Mouse (Mus musculus) left cerebral cortex, postnatal 36 days (tissue): ENCODE results near the gene Tmem38a. TPM values are rescaled to one million over a fixed set of nuclear protein-coding genes. Genes with fewer than 3 reads are reported as not detected.

Experiments
- DNase-seq, 2 experiments: peaks; one replicate each; pipeline ENCODE4 v3.0.0; 2021 to 2022; ENCODE audit warnings: low spot score in 2 of 2, mixed read lengths in 1 of 2
- intact Hi-C: fragments of 180-260 bp; cut with DNase I; formaldehyde crosslinking; loops from one replicate; pipeline ENCODE4 v1.15.1; 2025
- microRNA-seq: library from miRNA; unstranded; fragments of <30 nt; microRNA quantifications from one replicate; pipeline ENCODE4 v1.2.0, GENCODE M21; 2022
- total RNA-seq, 2 experiments: library from RNA; stranded (reverse); gene quantifications; 2 replicates each; pipeline ENCODE4 v1.2.3; 2021

The Tmem38a gene
- total RNA-seq, 2 experiments from 2014 or later = 121 to 137 TPM

DNA sequence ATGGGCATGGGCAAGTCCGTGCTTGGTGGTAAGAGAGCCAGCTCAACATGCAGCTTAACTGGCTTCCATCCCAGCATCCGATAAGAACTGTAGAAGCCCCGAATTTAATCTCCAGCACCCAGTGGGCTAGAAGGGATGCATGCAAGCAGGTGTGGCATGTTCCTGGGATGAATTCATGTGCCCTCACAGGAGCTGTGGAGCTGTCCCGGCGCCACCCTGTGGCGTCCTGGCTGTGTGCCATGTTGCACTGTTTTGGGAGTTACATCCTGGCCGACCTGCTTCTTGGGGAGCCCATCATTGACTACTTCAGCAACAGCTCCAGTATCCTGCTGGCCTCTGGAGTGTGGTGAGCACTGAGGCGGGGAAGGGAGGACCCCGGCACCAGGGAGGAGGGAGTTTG is 7.5 kb downstream of the Tmem38a start:
- intact Hi-C loops = no loop called here
- no peak for DNase-seq

DNA sequence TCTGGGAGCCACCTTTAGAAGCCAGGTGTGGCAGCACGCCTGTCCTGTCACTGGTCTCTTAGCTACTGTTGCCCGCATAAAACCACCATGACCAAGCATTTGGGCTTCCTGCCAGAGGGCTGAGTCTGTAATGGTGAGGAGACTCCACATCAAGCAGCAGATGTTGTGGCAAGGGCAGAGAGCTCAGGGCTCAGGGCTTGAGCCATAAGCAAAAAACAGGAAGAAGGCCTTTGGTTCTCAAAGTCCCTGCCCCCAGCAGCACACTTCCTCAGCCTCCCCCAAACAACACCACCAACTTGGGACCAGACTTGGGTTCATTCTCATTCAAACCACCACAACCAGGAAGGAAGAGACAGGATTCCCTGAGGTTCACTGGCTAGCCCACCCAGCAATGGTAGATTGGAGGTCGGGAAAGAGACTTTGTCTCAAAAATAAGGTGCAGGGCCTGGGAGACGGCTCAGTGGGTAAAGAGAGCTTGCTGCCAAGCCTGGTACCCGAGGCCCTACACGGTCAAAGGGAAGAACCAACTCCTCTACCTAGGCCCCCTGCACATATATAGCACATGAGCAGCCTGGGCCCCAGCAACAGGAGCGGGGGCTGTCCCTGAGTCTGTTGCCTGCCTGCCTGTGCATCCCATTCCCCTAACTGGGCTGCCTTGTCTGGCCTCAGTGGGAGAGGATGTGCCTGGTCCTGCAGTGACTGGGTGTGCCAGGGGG is 11.4 kb downstream of the Tmem38a start:
- no peak for DNase-seq
- intact Hi-C loops = no loop called here

DNA sequence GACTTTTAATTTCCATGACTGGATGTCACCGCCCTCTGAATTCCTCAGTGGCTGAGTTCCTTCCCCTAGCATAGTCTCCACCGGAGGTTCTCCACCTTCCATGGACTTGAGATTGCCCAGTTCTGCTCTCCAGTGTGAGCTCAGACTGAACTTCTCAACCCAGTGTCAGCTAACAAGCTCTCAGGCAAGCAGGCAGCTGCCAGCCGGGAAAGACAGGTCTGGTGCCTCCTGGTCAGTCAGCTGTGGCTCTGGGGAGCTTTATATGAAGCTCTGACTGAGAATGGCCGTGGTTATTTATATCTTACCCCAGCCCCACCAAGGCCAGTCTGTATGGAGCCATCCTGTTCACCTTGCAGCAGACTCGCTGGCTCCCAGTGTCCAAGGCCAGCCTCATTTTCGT is 12.5 kb downstream of the Tmem38a start:
- no peak for DNase-seq
- intact Hi-C loops = no loop called here

DNA sequence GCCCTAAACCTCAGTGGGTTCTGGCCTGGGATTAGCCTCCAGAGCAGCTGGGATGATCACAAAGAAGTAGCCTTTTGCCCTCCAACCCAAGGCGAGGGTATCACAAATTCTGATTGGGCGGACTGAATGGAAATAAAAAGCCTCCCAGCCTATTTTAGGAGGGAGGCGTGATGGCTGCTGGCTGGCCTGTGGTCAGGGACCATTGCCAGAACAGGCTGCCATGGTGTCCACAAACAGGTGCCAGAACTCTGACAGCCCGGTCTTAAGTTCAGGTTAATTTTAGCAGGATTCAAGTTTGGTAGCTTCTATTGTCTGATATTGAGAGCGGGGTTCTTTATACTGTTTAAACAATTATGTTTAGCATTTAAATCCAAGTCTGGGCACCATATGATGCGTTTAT is 16.0 kb downstream of the Tmem38a start:
- intact Hi-C loops = no loop called here
- peak in 1 of 2 experiments; percentile 31 for DNase-seq

DNA sequence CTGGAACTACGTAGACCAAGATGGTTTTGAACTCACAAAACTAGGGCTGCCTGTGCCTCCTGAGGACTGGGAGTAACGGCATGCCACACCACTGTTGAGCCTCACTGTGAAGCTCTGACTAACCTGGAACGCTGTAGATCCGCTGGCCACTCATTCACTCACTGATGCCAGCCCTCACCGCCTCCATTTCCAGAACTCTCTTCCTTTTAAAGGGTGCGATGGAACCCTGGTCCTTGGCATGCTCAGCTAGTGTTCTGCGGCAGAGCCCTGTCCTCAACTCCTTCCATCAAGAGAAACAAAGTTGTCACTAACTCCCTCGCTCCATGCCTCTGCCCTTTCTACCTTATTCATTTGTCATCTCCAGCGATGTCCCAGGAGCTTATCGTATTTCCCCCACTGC is 17.0 kb downstream of the Tmem38a start:
- intact Hi-C loops = no loop called here
- peak in 1 of 2 experiments; percentile 46 for DNase-seq

DNA sequence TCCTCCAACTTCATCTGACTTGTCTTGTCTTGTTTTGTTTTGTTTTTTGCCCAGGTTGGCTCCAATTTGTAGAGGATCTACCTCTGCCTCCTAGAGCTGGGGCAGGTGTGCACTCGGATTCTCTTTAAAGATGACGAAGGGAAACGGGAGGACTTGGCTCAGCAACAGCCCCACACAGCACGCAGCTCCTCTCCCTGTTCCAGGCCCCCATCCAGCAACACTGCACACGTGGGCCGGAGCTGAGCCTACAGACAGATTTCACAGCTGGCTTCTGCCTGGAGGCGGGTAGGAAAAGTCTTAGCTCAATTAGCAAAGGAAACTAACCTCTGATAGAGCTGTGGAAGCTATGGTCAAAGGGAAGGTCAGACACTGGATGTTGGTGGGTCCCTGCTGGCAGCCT is 17.4 kb downstream of the Tmem38a start:
- intact Hi-C loops = no loop called here
- DNase-seq = peak; percentile 82 to 86

DNA sequence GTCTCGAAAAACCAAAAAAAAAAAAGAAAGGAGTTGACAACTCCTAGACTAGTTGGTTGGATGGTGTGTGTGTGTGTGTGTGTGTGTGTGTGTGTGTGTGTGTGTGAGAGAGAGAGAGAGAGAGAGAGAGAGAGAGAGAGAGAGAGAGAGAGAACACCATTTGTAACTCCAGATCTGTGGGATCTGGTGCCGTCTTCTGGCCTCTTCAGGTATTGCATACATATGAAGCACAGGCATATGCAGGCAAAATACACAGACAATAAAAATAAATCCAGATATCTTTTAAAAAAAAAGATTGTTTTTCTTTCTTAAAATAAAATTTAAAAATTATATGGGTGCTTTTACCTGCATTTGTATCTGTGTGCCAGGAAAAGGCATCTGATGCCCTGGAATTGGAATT is 18.3 kb downstream of the Tmem38a start:
- DNase-seq = no peak
- intact Hi-C loops = no loop called here

Small RNAs within 50 kb of the gene (microRNA-seq; reads per million reads assigned to microRNA genes)
- not detected for gene Gm28019

Other genes with a start within 250 kb of the Tmem38a start
- gene Eps15l1, start 150.6 kb upstream of the Tmem38a start, total RNA-seq = 10 to 100 TPM; 60.0 to 75.6 TPM
- under 1 TPM; 0.61 to 0.81 TPM for gene Calr3, start 128.2 kb upstream of the Tmem38a start, total RNA-seq
- gene 1700030K09Rik, start 128.2 kb upstream of the Tmem38a start, total RNA-seq = 10 to 100 TPM; 10.3 to 15.1 TPM
- 10 to 100 TPM; 59.7 to 76.4 TPM for gene Cherp, start 96.8 kb upstream of the Tmem38a start, total RNA-seq
- gene Slc35e1, start 79.4 kb upstream of the Tmem38a start, total RNA-seq = 10 to 100 TPM; 50.9 to 53.5 TPM
- gene Med26, start 23.8 kb upstream of the Tmem38a start, total RNA-seq = 10 to 100 TPM in 1 of 2 experiments, 1 to 10 TPM in 1; 9.6 to 10.7 TPM
- 100 to 1,000 TPM; 111 to 128 TPM for gene Smim7, start 967 bp upstream of the Tmem38a start, total RNA-seq
- gene Nwd1, start 74.7 kb downstream of the Tmem38a start, total RNA-seq = 10 to 100 TPM; 40.5 to 48.4 TPM
- gene Sin3b, start 151.2 kb downstream of the Tmem38a start, total RNA-seq = 100 to 1,000 TPM; 140 to 148 TPM
- under 1 TPM; 0.17 to 0.23 TPM for gene F2rl3, start 189.8 kb downstream of the Tmem38a start, total RNA-seq